Mouse (Mus musculus) bone marrow macrophage, adult 2 months (primary cell): ENCODE results near the gene Fancd2. TPM values are rescaled to one million over a fixed set of nuclear protein-coding genes. Genes with fewer than 3 reads are reported as not detected.

Experiments used
- H3K27ac ChIP-seq: 2 replicates; pipeline ENCODE4 v1.5.1; 2012; ENCODE audit warnings: low read depth, low read length; ENCODE audit not compliant: insufficient read depth
- H3K4me1 ChIP-seq: 2 replicates; pipeline ENCODE4 v1.6.1; 2012; ENCODE audit warnings: low read length; ENCODE audit not compliant: control insufficient read depth, insufficient read depth
- H3K4me3 ChIP-seq: 2 replicates; pipeline ENCODE4 v1.5.1; 2012; ENCODE audit warnings: mild to moderate bottlenecking, low read length, moderate library complexity; ENCODE audit not compliant: insufficient read depth
- CTCF ChIP-seq: IDR thresholded peaks from 2 replicates; pipeline ENCODE4 v1.5.1; 2012; ENCODE audit warnings: low read depth, mild to moderate bottlenecking, low read length, moderate library complexity
- POLR2A ChIP-seq: IDR thresholded peaks from 2 replicates; pipeline ENCODE4 v1.6.1; 2012; ENCODE audit warnings: mild to moderate bottlenecking, low read depth, low read length, borderline replicate concordance
- polyA plus RNA-seq: library from polyadenylated mRNA; stranded (reverse); fragments of >200 nt; gene quantifications from 2 replicates; pipeline ENCODE4 v1.2.4, GENCODE M21; 2012; ENCODE audit not compliant: missing spikeins, insufficient read depth, insufficient read length

Fancd2 gene
- polyA plus RNA-seq, 1 experiment, result 7.8 TPM

DNA sequence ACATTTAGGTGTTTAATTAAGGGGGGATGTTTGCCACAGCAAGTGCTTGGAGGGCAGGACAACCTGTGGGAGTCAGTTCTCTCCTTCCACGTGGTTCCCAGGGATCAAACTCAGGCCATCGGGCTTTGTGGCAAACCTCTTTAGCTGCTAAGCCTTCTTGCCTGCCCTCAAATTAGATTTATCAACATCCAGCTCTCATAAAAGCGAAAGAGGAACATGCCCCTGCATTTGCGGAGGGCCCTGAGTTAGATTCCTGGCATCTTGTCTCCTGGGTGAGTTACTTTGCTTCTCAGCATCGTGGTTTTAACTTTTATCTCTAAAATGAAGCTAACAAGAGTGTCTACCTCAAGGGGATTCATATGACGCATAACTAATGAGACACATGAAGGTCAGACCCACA lies 32.1 kb upstream of the Fancd2 start:
- TF ChIP-seq CTCF (no peak), POLR2A (no peak)
- Histone ChIP-seq H3K4me1 (no peaks in the 10 kb centered on the region), H3K27ac (no peak overlapping the region), H3K4me3 (no peak overlapping the region)

DNA sequence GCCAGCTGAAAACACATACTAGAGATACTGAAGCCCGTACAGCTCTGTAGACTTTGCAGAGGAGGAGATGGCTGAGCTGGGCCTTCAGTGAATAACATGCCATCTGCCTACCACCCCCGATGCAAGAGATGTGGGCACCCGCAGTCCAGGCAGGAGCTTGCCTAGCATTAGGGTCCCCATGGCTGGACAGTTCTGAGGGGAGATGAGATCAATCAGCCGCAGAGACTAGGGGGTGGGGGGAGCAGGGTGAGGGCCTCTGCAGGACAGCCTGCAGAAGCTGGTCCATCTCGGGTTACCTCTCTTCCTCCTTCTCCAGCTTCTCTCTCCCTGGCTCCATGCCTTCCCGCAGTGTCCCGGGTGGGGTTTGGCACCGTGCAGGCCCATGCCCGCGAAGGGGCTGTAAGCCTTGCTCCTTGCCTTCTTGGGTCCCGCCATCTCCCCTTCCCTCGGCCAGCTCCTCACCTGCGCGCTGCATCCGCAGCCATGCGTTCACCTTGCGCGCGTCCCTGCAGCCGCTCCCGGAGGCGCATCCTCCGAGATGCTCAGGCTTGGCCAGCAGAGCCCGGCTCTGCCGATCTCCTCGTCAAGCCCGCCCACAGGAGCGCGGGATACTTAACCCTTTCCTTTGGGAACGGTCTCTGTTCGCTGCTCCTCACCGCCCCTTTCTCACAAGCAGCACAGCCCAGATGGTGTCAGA lies 29.9 kb upstream of the Fancd2 start, which contains the start of gene Prrt3:
Gene Prrt3 (minus strand): TSS at position 544 of the 697 bp plus-strand sequence.
- H3K4me1 ChIP-seq, result no peaks in the 10 kb centered on the region
- H3K4me3 ChIP-seq, result no peak within 1 kb of the TSS
- TF ChIP-seq POLR2A (no peak), CTCF (no peak)
- H3K27ac ChIP-seq, result no peak within 1 kb of the TSS

DNA sequence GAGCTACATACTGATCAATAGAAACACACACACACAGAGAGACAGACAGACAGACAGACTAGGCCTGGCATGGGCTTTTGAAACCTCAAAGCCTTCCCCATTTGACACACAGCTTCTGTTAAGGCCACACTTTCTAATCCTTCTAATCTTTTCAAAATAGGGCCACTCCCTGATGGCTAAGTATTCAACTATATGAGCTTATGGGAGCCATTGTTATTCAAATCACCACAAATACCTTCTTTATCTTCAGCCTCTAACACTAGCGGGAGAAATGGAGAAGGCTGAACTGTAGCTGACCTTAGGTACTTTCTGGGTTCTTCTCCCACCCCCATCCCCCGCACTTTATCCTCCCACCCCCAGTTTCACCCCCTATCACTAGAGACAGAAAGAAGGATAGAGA lies 28.7 kb upstream of the Fancd2 start:
- Histone ChIP-seq H3K4me1 (no peaks in the 10 kb centered on the region), H3K4me3 (no peak overlapping the region), H3K27ac (no peak overlapping the region)
- TF ChIP-seq CTCF (no peak), POLR2A (no peak)

DNA sequence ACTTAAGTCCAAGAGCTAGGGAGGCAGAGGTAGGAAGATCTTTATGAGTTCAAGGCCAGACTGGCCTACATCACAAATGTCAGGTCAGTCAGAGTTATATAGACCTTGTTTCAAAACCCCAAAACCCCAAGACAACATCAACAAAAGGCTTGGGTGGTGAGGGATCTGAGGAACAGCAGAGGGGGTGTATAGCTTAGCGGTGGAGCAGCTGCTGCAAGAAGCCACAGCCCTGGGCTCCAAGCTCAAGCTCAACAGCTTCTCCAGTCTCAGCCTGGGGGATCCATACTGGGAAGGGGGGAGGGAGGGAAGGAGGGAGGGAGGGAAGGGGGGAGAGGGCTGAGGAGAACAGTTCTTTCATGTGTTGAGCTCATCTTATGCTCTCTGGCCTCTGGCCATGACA lies 25.8 kb upstream of the Fancd2 start:
- no peak overlapping the region for H3K27ac ChIP-seq
- TF ChIP-seq CTCF (no peak), POLR2A (no peak)
- H3K4me1 ChIP-seq, result no peaks in the 10 kb centered on the region
- no peak overlapping the region for H3K4me3 ChIP-seq

DNA sequence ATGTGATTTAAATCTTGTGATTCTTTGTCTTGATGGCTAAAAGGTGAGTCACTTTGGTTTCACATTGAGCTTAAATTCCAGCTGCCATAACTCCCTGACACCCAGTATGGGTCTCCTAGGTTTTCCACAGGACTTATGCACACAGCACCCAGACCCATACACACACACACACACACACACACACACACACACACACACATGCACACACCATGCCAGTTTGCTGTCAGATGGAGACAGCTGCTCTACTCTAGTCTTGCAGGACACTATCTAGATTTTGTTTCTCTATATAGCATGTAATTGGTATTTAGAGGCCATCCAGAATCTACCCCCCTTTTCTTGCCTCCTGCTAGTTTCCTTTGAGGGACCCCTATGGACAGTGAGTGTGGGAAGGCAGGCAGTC lies 24.4 kb upstream of the Fancd2 start:
- Histone ChIP-seq H3K4me3 (no peak overlapping the region), H3K27ac (no peak overlapping the region), H3K4me1 (no peaks in the 10 kb centered on the region)
- TF ChIP-seq POLR2A, result no peak
- TF ChIP-seq CTCF, result no peak

DNA sequence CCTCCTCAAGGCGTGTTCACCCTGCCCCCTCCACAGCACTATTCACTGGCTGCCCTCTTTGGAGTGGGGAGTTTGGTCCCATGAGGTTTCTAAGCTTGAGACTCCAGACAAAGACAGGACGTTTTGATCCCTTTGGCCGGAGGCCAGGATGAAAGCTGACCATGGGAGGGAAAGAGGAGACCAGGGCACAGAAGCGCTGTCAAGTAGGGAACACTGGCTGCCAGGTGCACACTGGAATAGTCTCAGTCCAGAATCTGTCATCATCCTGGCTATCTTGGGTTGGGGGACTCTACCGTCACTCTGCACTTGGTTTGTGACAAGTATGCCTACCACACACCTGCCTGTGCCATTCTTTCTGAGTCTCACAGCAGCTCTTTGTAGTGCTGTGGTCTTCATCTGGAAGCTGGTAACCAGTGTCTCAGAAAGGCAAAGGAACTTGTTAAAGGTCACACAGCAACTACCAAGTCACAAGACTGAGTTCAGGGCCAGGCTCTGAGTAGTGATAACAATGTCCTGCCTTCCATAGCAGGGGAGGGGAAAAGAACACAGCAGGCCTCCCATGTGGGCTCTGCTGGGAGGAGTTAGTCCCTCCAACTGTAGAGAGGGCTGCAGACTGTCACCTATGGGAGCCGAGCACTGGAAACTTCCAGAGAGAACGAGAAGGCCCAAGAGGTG lies 23.1 kb upstream of the Fancd2 start:
- Histone ChIP-seq H3K27ac (no peak overlapping the region), H3K4me1 (no peaks in the 10 kb centered on the region)
- no peak for TF ChIP-seq POLR2A
- no peak for TF ChIP-seq CTCF

DNA sequence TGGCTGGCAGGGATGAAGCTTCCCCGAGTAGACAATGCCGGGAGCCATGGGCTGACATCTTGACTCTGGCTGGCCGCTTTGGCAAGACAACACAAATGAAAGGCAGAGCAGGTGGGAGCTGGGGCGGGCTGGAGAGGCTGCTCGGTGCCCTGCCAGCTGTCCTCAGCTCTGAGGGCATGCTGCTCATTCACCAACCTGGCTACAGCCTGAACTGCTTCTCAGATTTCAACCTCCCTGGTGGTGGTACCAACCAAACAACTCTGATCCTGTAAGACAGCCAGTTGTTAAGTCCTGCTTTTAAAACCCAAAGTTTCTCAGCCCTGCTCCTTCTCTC lies 22.6 kb upstream of the Fancd2 start:
- Histone ChIP-seq H3K27ac (no peak overlapping the region), H3K4me1 (no peaks in the 10 kb centered on the region), H3K4me3 (no peak overlapping the region)
- TF ChIP-seq CTCF (no peak), POLR2A (no peak)

More for the DNA sequence above, 23.1 kb upstream of the Fancd2 start:
- no peak overlapping the region for H3K4me3 ChIP-seq

DNA sequence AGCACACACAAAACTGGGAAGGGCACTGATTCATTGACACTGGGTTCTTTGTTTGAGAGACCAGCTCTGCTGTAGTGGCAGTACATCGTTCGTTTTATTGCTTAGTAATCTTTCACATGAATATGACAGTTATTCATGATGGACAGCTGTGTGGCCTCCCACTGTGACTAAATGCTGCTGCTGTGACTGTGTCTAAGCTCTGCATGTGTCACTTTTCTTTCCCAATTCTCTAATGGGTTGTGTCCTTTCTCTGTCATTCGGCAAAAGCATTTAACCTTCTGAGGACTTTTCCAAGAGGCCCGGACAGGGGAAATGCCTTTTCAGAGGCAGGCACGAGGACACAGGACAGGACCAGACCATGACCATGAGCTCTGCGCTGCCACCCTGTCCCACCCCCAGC lies 17.5 kb upstream of the Fancd2 start:
- TF ChIP-seq POLR2A, result no peak
- Histone ChIP-seq H3K4me1 (peaks cover 8% of the 10 kb centered on the region), H3K27ac (no peak overlapping the region), H3K4me3 (no peak overlapping the region)

DNA sequence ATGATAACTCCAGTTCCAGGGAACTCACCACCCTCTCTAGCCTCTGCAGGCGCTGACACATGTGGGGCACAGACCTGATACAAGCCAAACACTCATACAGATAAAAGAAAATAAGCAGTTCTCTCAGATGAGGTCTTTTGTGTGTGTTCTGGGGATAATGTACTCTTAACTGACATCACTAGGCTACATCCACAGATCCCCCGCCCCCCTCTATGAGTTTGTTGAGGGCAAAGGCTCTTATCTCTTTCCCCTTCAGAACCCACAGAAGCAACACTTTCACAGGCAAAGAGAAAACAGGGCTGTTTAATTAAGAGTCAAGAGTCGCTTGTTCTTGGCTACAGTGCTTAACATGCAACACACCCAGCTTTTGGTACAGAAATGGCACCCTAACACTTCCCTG lies 16.9 kb upstream of the Fancd2 start:
- Histone ChIP-seq H3K27ac (no peak overlapping the region), H3K4me3 (no peak overlapping the region), H3K4me1 (peaks cover 8% of the 10 kb centered on the region)
- TF ChIP-seq CTCF (no peak), POLR2A (no peak)

DNA sequence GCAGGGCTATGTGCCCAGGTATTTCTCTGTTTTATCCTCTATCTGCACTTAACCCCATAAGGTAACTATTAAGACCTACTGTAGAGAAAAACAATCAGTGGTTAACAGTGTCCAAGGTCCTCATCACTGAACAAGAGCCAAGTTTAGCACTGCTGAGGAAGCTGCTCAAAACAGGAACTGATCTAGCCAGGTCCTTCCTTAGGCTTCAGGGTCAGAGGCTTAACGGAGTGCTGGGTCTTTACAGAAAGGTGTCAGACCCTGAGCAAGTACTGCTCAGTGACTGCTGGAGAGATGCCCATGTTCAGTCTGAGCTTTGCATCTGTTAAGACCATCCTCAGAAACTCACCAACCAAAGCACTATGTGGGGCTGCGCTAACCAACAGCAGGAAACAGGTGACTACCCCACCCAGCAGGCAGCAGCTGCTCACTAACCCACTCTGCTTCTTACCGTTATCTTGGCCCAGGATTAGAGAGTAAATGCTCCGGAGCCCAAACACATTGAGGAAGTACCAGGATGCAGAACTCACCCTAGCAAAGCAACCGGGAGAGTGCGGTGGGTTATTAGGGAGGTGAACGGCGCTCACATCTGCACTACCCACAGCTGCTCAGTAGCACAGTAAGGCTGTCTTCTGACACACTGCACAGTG lies 13.9 kb upstream of the Fancd2 start:
- peaks cover 8% of the 10 kb centered on the region for H3K4me1 ChIP-seq
- no peak overlapping the region for H3K27ac ChIP-seq
- no peak for TF ChIP-seq CTCF
- no peak for TF ChIP-seq POLR2A
- no peak overlapping the region for H3K4me3 ChIP-seq
